Mouse (Mus musculus): ENCODE results near the gene Plpp2.

- TF ChIP-seq MAX (IDR thresholded peaks at IDR 0.05; ENCODE audit: low read depth) (no peak), POLR2A (IDR thresholded peaks at IDR 0.05; ENCODE audit: insufficient read length, low read depth) (no peak), USF1 (IDR thresholded peaks at IDR 0.05; ENCODE audit: low read depth) (no peak), CEBPB (IDR thresholded peaks at IDR 0.05; ENCODE audit: insufficient read depth, poor library complexity, severe bottlenecking) (no peak), TCF3 (IDR thresholded peaks at IDR 0.05; ENCODE audit: insufficient read length, low read depth) (no peak), MYOD1 (IDR thresholded peaks at IDR 0.05; ENCODE audit: control insufficient read depth in 1 of 3, insufficient read length in 2 of 3, low read depth in 2 of 3) (no peak), E2F4 (IDR thresholded peaks at IDR 0.05; ENCODE audit: insufficient read depth) (no peak), MYOG (IDR thresholded peaks at IDR 0.05; ENCODE audit: control insufficient read depth in 1 of 3, insufficient read depth in 1 of 3, insufficient read length in 2 of 3, low read depth in 2 of 3) (no peak), POLR2AphosphoS2 (IDR thresholded peaks at IDR 0.05; ENCODE audit: insufficient read length, low read depth) (no peak), TCF12 (IDR thresholded peaks at IDR 0.05; ENCODE audit: insufficient read depth, poor library complexity, severe bottlenecking) (no peak)
Observed at GRCm38 (mm10) chr10:79539701-79540495, 6.3 kb upstream of the Plpp2 start.

Data from myocyte (in vitro differentiated cells).